Mouse (Mus musculus): ENCODE results near the gene Gm49358. TPM values are rescaled to one million over a fixed set of nuclear protein-coding genes. Genes with fewer than 3 reads are reported as not detected.
A peak's percentile ranks its signal among the peaks of the same experiment; 100 is the strongest.

Gm49358 gene
- total and polyA plus RNA-seq, 2 experiments: 1.9 TPM; not detected in 1

DNA sequence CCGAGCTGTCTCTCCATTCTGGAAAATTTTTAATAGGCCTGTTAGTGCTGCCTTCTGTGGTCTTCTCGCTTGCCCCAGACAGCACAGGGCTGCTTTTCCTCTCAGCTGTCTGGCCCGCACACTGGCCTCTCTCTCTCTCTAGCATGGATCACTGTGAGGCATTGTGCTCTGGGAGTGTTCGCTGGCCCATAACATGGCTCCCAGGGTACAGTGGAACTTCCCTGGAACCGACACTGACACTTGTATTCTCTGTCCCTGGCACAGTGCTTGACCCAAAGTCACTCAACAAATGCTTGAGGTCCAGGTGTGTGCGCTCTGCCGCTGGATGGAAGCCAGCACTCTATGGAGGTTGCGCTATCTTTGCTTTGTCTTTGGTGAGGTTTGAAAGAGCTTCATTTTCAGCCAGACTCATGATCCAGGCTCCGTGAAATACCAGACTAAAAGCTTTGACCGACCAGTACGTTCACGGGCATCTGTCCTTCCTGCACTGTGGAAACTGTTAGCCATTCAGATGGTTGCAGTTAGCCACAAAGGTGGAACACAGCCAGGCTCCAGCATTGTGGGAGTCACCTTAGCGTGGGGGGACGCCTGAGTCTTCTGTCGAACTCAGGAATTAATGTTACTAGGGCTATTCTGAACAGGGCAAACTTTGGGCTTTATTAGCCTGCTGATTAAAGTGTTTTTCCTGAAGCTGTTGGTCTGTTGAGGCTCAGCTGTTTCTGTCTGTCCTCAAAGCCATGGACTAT is 44.4 kb downstream of the Gm49358 start:
- no peak overlapping the region for H3K4me3 ChIP-seq (ENCODE audit: insufficient read depth, low read depth, low read length)
- H3K79me2 ChIP-seq (ENCODE audit: control insufficient read depth, insufficient read depth, low read length): peaks cover 20% of the 10 kb centered on the region; the same call in 1 of the 2 replicates
- no peaks in the 10 kb centered on the region for H3K4me1 ChIP-seq (ENCODE audit: control insufficient read depth, insufficient read depth, low read length)
- H3K27me3 ChIP-seq (ENCODE audit: control insufficient read depth, insufficient read depth, low read length): no peaks in the 10 kb centered on the region
- H3K36me3 ChIP-seq (ENCODE audit: control insufficient read depth, insufficient read depth, low read length): peaks cover 5% of the 10 kb centered on the region; the same call in 1 of the 2 replicates
- peak; percentile 37 for DNase-seq (ENCODE audit: extremely low read depth, low read depth, low spot score)
- no peak overlapping the region for H3K27ac ChIP-seq (replicated peaks; ENCODE audit: insufficient read depth, low read depth, low read length)
- no peak overlapping the region for H3K9ac ChIP-seq (ENCODE audit: low read depth, low read length)
- TF ChIP-seq POLR2A (IDR thresholded peaks at IDR 0.05; ENCODE audit: extremely low read depth, insufficient read depth, low read length) (no peak), CTCF (IDR thresholded peaks at IDR 0.05; ENCODE audit: low read depth, low read length) (no peak)
- WGBS: 87% methylated on average over 15 of the region's 15 CpGs

DNA sequence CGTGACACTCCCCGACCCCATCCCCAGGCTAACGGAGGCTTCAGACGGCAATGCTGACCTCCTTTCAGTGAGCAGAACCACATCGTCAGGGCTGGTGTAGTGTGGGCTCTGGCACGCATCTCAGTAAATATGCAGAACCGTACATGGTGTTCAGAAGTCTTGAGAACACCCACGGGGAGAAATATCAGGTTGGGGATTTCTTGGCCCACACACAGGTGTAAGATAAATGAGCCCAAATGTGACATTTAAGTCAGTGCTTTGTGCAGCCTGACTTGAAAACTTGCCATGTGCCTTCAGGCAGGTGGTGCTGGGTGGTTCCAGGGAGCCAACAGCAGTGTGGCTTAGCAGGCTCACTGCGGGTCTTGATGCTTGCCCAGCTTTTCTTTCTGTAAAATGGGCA is 46.2 kb downstream of the Gm49358 start:
- Histone ChIP-seq H3K9ac (ENCODE audit: low read depth, low read length) (no peak overlapping the region), H3K4me3 (ENCODE audit: insufficient read depth, low read depth, low read length) (no peak overlapping the region), H3K27ac (replicated peaks; ENCODE audit: insufficient read depth, low read depth, low read length) (no peak overlapping the region), H3K4me1 (ENCODE audit: control insufficient read depth, insufficient read depth, low read length) (no peaks in the 10 kb centered on the region), H3K79me2 (ENCODE audit: control insufficient read depth, insufficient read depth, low read length) (peaks cover 12% of the 10 kb centered on the region; the same call in 1 of the 2 replicates), H3K36me3 (ENCODE audit: control insufficient read depth, insufficient read depth, low read length) (peaks cover 6% of the 10 kb centered on the region; the same call in 1 of the 2 replicates), H3K27me3 (ENCODE audit: control insufficient read depth, insufficient read depth, low read length) (no peaks in the 10 kb centered on the region)
- WGBS: 95% methylated on average over 9 of the region's 9 CpGs
- DNase-seq (ENCODE audit: extremely low read depth, low read depth, low spot score): no peak
- TF ChIP-seq CTCF (IDR thresholded peaks at IDR 0.05; ENCODE audit: low read depth, low read length): no peak
- no peak for TF ChIP-seq POLR2A (IDR thresholded peaks at IDR 0.05; ENCODE audit: extremely low read depth, insufficient read depth, low read length)

DNA sequence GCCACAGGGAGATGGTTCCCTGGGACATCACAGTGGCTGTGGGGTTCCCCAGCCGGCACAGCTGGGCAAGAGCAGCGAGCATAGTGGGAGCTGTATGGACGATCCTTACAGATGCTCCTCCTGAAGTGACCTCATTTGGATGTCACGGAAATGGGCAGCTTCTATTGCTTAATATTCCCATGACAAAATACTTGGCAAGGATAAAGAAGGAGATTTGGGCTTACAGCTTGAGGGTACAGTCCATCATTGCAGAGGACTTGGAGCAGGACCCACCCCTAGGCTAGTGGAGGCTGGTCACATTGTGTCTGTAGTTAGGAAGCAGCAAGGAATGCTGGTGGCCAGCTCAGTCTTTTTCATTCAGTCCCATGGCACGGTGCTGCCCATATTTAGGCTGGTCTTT is 46.8 kb downstream of the Gm49358 start:
- peak; percentile 66 for DNase-seq (ENCODE audit: extremely low read depth, low read depth, low spot score)
- peaks cover 12% of the 10 kb centered on the region; the same call in 1 of the 2 replicates for H3K79me2 ChIP-seq (ENCODE audit: control insufficient read depth, insufficient read depth, low read length)
- TF ChIP-seq POLR2A (IDR thresholded peaks at IDR 0.05; ENCODE audit: extremely low read depth, insufficient read depth, low read length): no peak
- TF ChIP-seq CTCF (IDR thresholded peaks at IDR 0.05; ENCODE audit: low read depth, low read length): no peak
- H3K27ac ChIP-seq (replicated peaks; ENCODE audit: insufficient read depth, low read depth, low read length): no peak overlapping the region
- H3K36me3 ChIP-seq (ENCODE audit: control insufficient read depth, insufficient read depth, low read length): peaks cover 5% of the 10 kb centered on the region; the same call in 1 of the 2 replicates
- no peak overlapping the region for H3K9ac ChIP-seq (ENCODE audit: low read depth, low read length)
- H3K4me1 ChIP-seq (ENCODE audit: control insufficient read depth, insufficient read depth, low read length): no peaks in the 10 kb centered on the region
- H3K27me3 ChIP-seq (ENCODE audit: control insufficient read depth, insufficient read depth, low read length): no peaks in the 10 kb centered on the region
- no peak overlapping the region for H3K4me3 ChIP-seq (ENCODE audit: insufficient read depth, low read depth, low read length)
- WGBS: 68% methylated on average over 5 of the region's 5 CpGs

GRCm38 (mm10) chr10:86814292-86815131 is 50.7 kb downstream of the Gm49358 start:
- TF ChIP-seq CTCF (IDR thresholded peaks at IDR 0.05; ENCODE audit: low read depth, low read length) (no peak), POLR2A (IDR thresholded peaks at IDR 0.05; ENCODE audit: extremely low read depth, insufficient read depth, low read length) (no peak)
- Histone ChIP-seq H3K4me3 (ENCODE audit: insufficient read depth, low read depth, low read length) (no peak overlapping the region), H3K9ac (ENCODE audit: low read depth, low read length) (no peak overlapping the region), H3K36me3 (ENCODE audit: control insufficient read depth, insufficient read depth, low read length) (peaks cover 5% of the 10 kb centered on the region; the same call in 1 of the 2 replicates), H3K27me3 (ENCODE audit: control insufficient read depth, insufficient read depth, low read length) (no peaks in the 10 kb centered on the region), H3K27ac (replicated peaks; ENCODE audit: insufficient read depth, low read depth, low read length) (no peak overlapping the region), H3K79me2 (ENCODE audit: control insufficient read depth, insufficient read depth, low read length) (no peaks in the 10 kb centered on the region), H3K4me1 (ENCODE audit: control insufficient read depth, insufficient read depth, low read length) (no peaks in the 10 kb centered on the region)
- DNase-seq (ENCODE audit: extremely low read depth, low read depth, low spot score): no peak
- 88% methylated on average over 19 of the region's 19 CpGs for WGBS

- H3K79me2 ChIP-seq (ENCODE audit: control insufficient read depth, insufficient read depth, low read length): no peaks in the 10 kb centered on the region
- peaks cover 8% of the 10 kb centered on the region; the same call in 1 of the 2 replicates for H3K36me3 ChIP-seq (ENCODE audit: control insufficient read depth, insufficient read depth, low read length)
- no peak overlapping the region for H3K4me3 ChIP-seq (ENCODE audit: insufficient read depth, low read depth, low read length)
- no peak overlapping the region for H3K9ac ChIP-seq (ENCODE audit: low read depth, low read length)
- no peaks in the 10 kb centered on the region for H3K4me1 ChIP-seq (ENCODE audit: control insufficient read depth, insufficient read depth, low read length)
- TF ChIP-seq POLR2A (IDR thresholded peaks at IDR 0.05; ENCODE audit: extremely low read depth, insufficient read depth, low read length): no peak
- no peak for TF ChIP-seq CTCF (IDR thresholded peaks at IDR 0.05; ENCODE audit: low read depth, low read length)
- WGBS: 86% methylated on average over 7 of the region's 7 CpGs
- H3K27ac ChIP-seq (replicated peaks; ENCODE audit: insufficient read depth, low read depth, low read length): no peak overlapping the region
- no peaks in the 10 kb centered on the region for H3K27me3 ChIP-seq (ENCODE audit: control insufficient read depth, insufficient read depth, low read length)
- DNase-seq (ENCODE audit: extremely low read depth, low read depth, low spot score): no peak
Measured at GRCm38 (mm10) chr10:86815133-86815532, 51.4 kb downstream of the Gm49358 start.
